Mouse (Mus musculus) embryonic facial prominence, embryonic 11.5 days (tissue): ENCODE results near the gene Nr1i3. TPM values are rescaled to one million over a fixed set of nuclear protein-coding genes. Genes with fewer than 3 reads are reported as not detected.
A peak's percentile ranks its signal among the peaks of the same experiment; 100 is the strongest.

Source experiments
- ATAC-seq: fragments of 200-750 bp; cut with Nextera tagmentation; replicated peaks from 2 replicates; pipeline ENCODE4 v1.8.0; 2017; ENCODE audit warnings: low read depth; ENCODE audit not compliant: insufficient number of reproducible peaks, low FRiP score, low TSS enrichment
- DNase-seq: peaks from one replicate; pipeline ENCODE4 v3.0.0-alpha.2; 2015; ENCODE audit warnings: low spot score
- H3K27ac ChIP-seq: fragments of 300-500 bp; sonication (generic); replicated peaks from 2 replicates; pipeline ENCODE4 v1.5.1; 2014; ENCODE audit warnings: mild to moderate bottlenecking, low read depth, low read length, control low read depth
- H3K27me3 ChIP-seq: fragments of 300-500 bp; sonication (generic); 2 replicates; pipeline ENCODE4 v1.6.1; 2014; ENCODE audit warnings: mild to moderate bottlenecking, low read length, moderate library complexity, mixed read lengths; ENCODE audit not compliant: control insufficient read depth, insufficient read depth
- H3K36me3 ChIP-seq: fragments of 300-500 bp; sonication (generic); replicated peaks from 2 replicates; pipeline ENCODE4 v1.6.1; 2014; ENCODE audit warnings: low read depth, mild to moderate bottlenecking, low read length, moderate library complexity, mixed read lengths; ENCODE audit not compliant: control insufficient read depth, insufficient read depth
- H3K4me1 ChIP-seq: fragments of 300-500 bp; sonication (generic); 2 replicates; pipeline ENCODE4 v1.6.1; 2014; ENCODE audit warnings: low read length, mixed read lengths; ENCODE audit not compliant: control insufficient read depth, insufficient read depth
- H3K4me2 ChIP-seq: fragments of 300-500 bp; sonication (generic); 2 replicates; pipeline ENCODE4 v1.6.1; 2014; ENCODE audit warnings: low read depth, mild to moderate bottlenecking, control low read depth, low read length, moderate library complexity
- H3K4me3 ChIP-seq: fragments of 300-500 bp; sonication (generic); 2 replicates; pipeline ENCODE4 v1.5.1; 2014; ENCODE audit warnings: low read depth, low read length, control low read depth
- H3K9ac ChIP-seq: fragments of 300-500 bp; sonication (generic); replicated peaks from 2 replicates; pipeline ENCODE4 v1.6.1; 2014; ENCODE audit warnings: mild to moderate bottlenecking, control low read depth, low read length
- H3K9me3 ChIP-seq: fragments of 300-500 bp; sonication (generic); replicated peaks from 2 replicates; pipeline ENCODE4 v1.6.1; 2016; ENCODE audit warnings: mild to moderate bottlenecking, low read length, inconsistent platforms, mixed read lengths; ENCODE audit not compliant: control insufficient read depth
- WGBS: fragments of 180-500 bp; shearing (Covaris S2); extraction: QIAGEN DNeasy Blood & Tissue Kit; methylation state at CpG from one replicate; pipeline ENCODE4 v1.1.7; 2014; 5-methylcytosine and 5-hydroxymethylcytosine counted together
- polyA plus RNA-seq: library from polyadenylated mRNA; unstranded; fragments of >200 nt; fragmentation: Nextera tagmentation; extraction: Ambion mirVana; gene quantifications from 2 replicates; pipeline ENCODE4 v1.2.1, GENCODE M21; 2014

Gene Nr1i3
- polyA plus RNA-seq, 1 experiment from 2014 or later, result 0.22 TPM

DNA sequence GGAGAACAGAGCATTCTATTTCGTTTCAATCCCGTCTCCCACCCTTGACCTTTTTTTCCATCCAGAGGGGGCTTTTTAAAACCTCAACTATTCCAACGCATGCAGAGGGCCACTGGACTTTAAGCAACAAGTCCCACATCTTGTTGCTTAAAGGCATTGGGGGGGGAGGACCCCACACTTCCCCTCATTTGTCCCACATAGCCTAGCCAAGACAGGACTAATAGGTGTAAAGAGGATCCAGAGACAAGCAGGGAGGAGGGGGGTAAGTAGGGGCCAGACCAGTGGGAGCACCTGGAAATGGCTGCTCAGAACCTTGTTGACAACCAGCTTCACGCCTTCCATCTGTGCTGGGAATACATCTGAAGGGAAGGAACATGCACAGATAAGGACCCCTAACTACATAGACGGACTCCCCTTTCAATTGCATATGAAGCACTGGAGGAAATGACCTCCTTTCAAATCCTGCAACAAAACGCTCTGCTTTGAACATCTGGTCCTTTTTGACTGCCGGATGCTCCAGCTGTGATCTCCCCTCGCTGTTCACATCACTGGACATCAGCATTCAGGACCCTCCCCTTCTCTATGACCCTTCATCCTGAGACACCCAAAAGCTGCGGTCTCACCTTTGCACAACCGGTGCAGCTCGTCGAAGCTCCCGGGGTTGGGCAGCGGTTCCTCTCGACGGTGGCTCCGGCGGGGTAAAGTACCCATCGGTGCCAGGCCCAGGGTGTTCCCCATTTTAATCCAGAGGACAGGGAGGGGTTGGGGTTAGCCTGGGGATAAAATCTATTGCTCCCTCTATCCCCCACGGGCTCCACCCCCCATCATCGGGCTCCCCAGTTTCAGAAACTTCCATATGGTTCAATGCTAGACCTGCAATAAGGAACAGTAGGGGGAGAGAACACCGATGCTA, 7.8 kb downstream of the Nr1i3 start:
- Histone ChIP-seq H3K36me3 (no peaks in the 10 kb centered on the region), H3K9ac (peak overlapping the region; percentile 46), H3K9me3 (no peaks in the 10 kb centered on the region), H3K4me3 (peak overlapping the region; percentile 51), H3K4me2 (peak overlapping the region; percentile 51), H3K27me3 (no peaks in the 10 kb centered on the region), H3K27ac (no peak overlapping the region), H3K4me1 (no peaks in the 10 kb centered on the region)
- WGBS, result 7% methylated on average over 22 of the region's 22 CpGs
- ATAC-seq, result no peak
- no peak for DNase-seq

DNA sequence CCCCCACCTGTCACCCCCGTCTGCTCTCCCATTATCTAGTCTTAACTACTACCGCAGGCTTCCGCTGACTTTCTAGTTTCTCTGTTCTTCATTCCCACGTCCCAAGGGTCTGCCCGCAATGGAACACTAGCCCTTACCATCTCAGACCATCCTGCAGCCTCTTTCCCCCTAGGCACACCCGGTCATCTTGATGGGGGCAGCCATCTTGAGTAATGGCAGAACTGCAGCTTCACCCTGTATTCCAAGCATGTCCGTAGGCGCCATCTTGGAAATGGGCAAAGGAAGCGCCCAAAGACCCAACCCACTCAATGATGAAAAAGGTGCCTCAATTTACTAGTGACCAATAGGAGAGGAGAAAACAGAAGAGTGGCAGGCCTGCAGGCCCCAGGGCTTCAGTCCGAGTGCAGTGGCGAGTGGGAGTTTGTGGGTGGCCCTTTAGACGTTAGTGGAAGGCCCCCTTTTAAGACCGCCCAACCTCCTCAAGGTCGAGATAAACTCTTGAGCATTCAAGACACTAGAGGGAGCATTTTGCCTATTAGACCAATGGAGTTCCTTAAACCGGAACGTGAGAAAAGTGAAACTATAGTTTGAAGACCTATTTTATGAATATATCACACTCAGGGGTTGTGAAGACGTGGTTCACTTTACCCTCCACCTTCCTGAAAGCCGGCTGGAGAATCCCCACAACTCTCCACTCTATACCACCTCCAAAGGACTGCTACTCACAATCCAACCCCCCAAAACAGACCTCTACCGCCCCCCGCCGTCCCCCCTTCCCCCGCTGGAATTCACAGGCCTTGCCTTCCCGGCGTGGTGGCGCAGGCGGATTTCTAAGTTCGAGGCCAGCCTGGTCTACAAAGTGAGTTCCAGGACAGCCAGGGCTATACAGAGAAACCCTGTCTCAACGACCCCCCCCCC, 8.7 kb downstream of the Nr1i3 start, which contains the start of gene Tomm40l:
Gene Tomm40l, minus strand, starts transcription at position 277 of the 918 bp plus-strand sequence.
- Histone ChIP-seq H3K4me1 (no peaks in the 10 kb centered on the region), H3K9me3 (no peaks in the 10 kb centered on the region), H3K9ac (peak within 1 kb of the TSS; percentile 46), H3K4me3 (peak within 1 kb of the TSS; percentile 51), H3K4me2 (peak within 1 kb of the TSS; percentile 51), H3K27ac (no peak within 1 kb of the TSS), H3K27me3 (no peaks in the 10 kb centered on the region), H3K36me3 (no peaks in the 10 kb centered on the region)
- DNase-seq, result peak; percentile 98
- WGBS, result 1% methylated on average over 28 of the region's 28 CpGs
- peak; percentile 96 for ATAC-seq

DNA sequence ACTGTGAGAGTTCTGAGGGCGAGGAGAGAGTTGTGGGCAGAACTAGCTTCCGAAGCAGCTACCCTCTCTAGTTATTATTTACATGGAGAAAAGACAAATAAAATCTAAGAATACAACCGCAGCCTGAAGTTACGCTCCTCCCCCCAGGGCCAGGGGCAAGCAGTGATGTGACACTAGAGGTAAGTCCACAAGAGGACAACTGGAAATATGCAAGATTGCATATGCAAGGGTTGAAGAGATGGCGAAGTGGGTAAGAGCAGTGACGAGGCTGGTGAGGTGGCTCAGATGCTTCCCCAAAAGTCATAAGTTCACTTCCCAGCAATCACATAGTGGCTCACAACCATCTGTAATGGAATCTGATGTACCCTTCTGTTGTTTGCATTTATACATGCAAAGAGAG, 9.4 kb downstream of the Nr1i3 start:
- Histone ChIP-seq H3K4me3 (peak overlapping the region; percentile 12), H3K36me3 (no peaks in the 10 kb centered on the region), H3K4me1 (no peaks in the 10 kb centered on the region), H3K27me3 (no peaks in the 10 kb centered on the region), H3K9ac (no peak overlapping the region), H3K27ac (no peak overlapping the region), H3K9me3 (no peaks in the 10 kb centered on the region), H3K4me2 (peak overlapping the region; percentile 0; the same call in 1 of the 2 replicates)
- ATAC-seq, result no peak
- no peak for DNase-seq
- WGBS, result 79% methylated on average over 6 of the region's 6 CpGs

DNA sequence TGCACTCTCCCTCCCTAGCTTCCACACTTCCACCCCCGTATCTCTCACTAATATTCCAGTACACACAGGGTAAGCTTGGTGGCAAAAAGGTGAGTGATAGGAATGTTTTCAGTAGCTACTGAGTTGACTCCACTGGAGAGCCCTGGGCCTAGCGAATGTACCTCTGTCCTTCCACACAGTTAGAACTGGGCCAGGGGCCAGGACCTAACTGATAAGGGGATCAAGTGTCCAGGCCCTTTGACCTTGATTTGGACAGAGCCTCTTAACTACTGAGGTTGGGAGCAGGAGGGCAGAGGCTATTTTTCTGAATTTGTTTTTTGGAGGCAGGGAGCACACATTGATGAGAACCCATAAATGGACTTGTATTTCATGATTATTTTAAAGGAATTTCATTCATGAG, 10.0 kb downstream of the Nr1i3 start:
- Histone ChIP-seq H3K4me2 (no peak overlapping the region), H3K9me3 (no peaks in the 10 kb centered on the region), H3K27ac (no peak overlapping the region), H3K9ac (no peak overlapping the region), H3K4me3 (no peak overlapping the region), H3K36me3 (no peaks in the 10 kb centered on the region), H3K27me3 (no peaks in the 10 kb centered on the region), H3K4me1 (no peaks in the 10 kb centered on the region)
- WGBS, result 78% methylated on average over 2 of the region's 2 CpGs
- DNase-seq (no peak), ATAC-seq (no peak)

DNA sequence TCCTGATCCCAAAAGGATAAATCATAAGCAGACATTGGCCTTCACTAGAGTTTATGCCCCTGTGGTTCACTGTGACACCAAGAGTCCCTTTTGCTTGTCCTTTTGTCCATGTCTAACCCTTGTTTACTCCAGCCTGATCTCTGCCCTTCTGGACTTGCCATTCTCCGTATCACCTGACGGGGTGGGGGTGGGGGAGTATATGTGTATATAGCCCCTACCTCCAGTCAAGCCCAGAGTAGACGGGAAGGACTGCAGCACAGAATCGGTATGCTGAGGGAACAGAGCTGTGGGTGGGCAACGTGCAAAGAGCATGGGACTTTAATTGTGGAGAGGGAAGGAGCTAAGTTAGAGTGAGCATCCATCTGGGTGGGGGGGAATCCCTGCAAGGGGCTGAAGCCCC, 11.1 kb downstream of the Nr1i3 start, which contains the start of gene Apoa2:
Gene Apoa2, plus strand, starts transcription at position 198 of the 400 bp plus-strand sequence.
- ATAC-seq (no peak), DNase-seq (no peak)
- Histone ChIP-seq H3K4me2 (no peak within 1 kb of the TSS), H3K27ac (no peak within 1 kb of the TSS), H3K4me3 (no peak within 1 kb of the TSS), H3K4me1 (no peaks in the 10 kb centered on the region), H3K36me3 (no peaks in the 10 kb centered on the region), H3K9me3 (no peaks in the 10 kb centered on the region), H3K27me3 (no peaks in the 10 kb centered on the region), H3K9ac (no peak within 1 kb of the TSS)
- 79% methylated on average over 5 of the region's 5 CpGs for WGBS

DNA sequence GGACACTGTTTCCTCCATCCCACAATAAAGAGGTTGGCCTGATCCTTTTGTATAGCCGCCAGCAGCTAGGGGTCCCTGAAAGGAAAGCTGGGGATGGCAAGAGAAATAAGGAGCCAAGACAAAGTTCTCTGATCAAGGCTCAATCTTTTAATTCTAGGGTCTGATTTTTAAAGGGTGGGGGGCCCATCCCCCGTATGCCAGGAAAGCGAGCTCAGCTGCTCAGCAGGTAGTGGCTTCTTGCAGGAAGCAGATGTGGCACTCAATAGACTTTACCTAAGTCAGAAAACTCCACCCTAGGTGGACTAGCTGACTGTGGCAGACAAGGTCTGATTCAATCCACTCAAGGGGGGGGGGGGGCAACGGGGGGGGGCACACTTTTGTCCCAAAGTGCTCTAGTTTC, 13.0 kb downstream of the Nr1i3 start:
- WGBS, result 49% methylated on average over 4 of the region's 4 CpGs
- H3K36me3 ChIP-seq, result no peaks in the 10 kb centered on the region
- H3K9me3 ChIP-seq, result no peaks in the 10 kb centered on the region
- no peak overlapping the region for H3K4me2 ChIP-seq
- H3K27ac ChIP-seq, result no peak overlapping the region
- ATAC-seq (no peak), DNase-seq (no peak)
- H3K4me3 ChIP-seq, result no peak overlapping the region
- H3K4me1 ChIP-seq, result no peaks in the 10 kb centered on the region
- H3K27me3 ChIP-seq, result no peaks in the 10 kb centered on the region
- no peak overlapping the region for H3K9ac ChIP-seq

DNA sequence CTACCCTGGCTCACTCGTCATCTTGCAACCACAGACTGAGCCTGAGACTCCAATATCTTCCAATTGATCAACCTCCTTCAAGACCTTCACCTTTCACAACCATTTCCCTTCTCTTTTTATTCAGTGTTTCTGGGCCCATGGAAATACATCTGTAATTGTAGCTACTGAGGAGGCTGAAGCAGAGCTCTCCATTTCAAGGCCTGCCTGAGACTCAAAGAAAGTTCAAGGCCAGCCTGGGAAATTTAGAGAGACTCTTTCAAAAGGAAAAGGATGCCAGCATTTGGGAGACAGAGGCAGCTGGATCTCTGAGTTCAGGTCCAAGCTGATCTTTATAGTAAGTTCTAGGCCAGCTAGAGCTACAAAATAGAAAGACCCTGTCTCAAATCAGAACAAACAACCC, 14.1 kb downstream of the Nr1i3 start:
- no peaks in the 10 kb centered on the region for H3K9me3 ChIP-seq
- H3K4me1 ChIP-seq, result no peaks in the 10 kb centered on the region
- H3K4me2 ChIP-seq, result no peak overlapping the region
- no peaks in the 10 kb centered on the region for H3K27me3 ChIP-seq
- 93% methylated on average over 1 of the region's 1 CpGs for WGBS
- H3K36me3 ChIP-seq, result no peaks in the 10 kb centered on the region
- no peak overlapping the region for H3K27ac ChIP-seq
- DNase-seq (no peak), ATAC-seq (no peak)
- no peak overlapping the region for H3K4me3 ChIP-seq
- H3K9ac ChIP-seq, result no peak overlapping the region
